Mouse (Mus musculus): Measurements from ENCODE around the gene Adgrb3. TPM values are rescaled to one million over a fixed set of nuclear protein-coding genes. Genes with fewer than 3 reads are reported as not detected.
"Not testable (repeated sequence)": the region's sequence is repeated elsewhere in the genome, so short reads cannot be mapped to it uniquely, and the experiment has no call there.

Adgrb3 gene
- polyA plus RNA-seq, 3 experiments from 2014 or later, result 0.12 to 0.23 (median 0.15) TPM

DNA sequence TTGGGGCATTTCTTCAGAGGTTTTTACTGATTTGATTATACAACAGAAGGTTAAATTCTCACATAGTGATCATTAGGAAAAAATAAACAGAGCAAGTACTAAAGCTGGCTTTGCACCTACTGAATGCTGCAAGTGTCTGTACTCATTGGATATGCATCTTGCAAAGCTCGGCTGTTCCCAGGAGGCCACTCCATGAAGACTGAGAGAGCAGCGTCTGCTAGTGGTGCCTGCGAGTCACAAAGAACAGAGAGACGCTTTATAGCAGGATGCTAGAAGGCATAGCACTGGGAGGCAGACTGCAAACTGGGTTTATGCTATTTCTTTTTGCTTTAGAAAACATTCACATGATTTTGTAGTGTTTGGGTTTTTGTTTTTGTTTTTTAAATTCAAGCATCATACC lies 325.2 kb downstream of the Adgrb3 start:
- ATAC-seq, result no peak

DNA sequence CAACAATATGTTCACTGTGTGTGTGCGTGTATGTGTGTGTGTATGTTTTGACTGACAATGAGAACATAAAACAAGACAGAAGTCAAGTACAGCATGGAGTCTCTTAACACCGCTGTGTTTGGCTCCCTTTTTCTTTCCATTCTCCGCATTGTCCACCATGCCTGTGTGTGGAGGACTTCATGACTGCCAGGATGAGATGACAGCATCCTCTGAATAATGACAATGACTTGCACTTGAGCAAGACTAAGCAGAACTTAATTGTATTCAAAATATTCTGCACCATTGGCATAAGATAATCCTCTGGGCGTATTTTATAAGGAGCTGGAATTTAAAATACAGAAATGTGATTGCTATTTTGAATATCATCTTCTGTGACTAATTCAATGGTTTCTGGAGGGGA lies 326.0 kb downstream of the Adgrb3 start:
- no peak for ATAC-seq

GRCm38 (mm10) chr1:25495202-25495914 lies 334.1 kb downstream of the Adgrb3 start:
- ATAC-seq, result no peak

DNA sequence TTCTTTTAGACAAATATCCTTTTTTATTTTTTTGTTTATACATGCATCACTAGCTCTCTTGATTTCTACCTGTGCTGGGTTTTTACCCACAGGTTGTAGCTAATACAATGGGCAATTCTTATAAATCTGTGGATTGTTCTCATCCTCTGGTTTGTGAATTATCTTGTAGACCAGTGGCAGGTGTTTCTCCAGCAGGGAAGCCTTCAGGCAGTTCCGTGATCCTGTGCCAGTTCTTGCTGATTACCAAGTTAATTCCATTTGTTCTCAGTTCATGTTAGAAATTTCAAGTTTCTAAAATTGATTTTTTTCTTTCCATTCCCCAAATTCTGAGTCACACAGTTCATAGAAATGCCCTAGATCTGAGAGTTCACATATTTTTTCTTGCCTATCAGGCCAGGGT lies 338.0 kb downstream of the Adgrb3 start:
- no peak for ATAC-seq

DNA sequence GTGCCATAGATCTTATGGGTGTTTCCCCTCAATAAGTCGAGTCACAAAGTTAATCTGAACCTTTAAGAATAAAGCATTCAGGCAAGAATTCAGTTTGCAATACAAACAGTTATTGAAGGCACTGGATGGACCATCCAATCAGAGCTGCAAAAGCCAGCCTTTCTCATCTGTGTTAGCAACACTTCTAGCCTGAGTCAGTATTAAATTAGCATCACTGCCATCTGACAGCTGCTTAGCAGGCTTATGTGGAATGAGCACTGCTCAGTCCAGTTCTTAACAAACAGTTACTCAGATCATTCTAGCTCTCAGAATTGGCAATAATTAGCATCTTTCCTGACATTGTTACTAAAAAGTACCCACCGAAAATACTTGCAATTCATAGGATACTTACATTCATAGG lies 339.3 kb downstream of the Adgrb3 start:
- no peak for ATAC-seq

DNA sequence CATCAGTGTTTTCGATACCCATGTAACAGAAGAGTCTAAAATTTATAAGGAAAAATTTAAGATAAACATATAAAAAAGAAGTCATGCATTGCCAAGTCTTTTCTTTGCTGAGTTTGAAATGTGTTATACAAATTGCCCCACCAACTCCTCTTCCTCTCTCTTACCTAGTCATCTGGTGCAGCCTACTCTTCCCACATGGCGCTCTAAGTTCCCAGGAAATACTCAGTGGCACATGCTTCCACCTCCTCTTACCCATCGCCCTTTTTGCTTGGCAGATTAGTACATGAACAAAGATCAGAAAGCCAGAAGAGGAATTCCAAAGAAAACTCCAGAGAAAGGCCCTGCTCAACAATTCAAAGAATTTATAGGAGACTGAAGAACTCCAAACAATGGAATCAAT lies 353.8 kb downstream of the Adgrb3 start:
- no peak for ATAC-seq

DNA sequence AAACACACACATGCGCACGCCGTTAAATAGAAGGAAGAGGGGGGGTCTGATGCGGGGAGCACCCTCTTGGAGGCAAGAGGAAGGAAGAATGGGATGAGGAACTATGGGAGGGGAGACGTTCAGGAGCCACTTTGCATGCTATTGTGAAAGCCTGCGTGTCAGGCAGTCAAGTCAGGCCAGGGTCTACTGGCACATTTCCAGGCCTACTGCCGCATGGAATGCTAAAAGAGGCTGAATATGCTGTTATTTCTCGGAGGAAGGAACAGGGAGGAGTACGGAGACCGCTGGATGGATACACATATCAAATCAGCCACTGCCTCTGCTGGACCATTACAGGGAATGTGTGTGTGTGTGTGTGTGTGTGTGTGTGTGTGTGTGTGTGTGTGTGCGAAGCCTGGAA lies 355.0 kb downstream of the Adgrb3 start:
- ATAC-seq, result no peak

DNA sequence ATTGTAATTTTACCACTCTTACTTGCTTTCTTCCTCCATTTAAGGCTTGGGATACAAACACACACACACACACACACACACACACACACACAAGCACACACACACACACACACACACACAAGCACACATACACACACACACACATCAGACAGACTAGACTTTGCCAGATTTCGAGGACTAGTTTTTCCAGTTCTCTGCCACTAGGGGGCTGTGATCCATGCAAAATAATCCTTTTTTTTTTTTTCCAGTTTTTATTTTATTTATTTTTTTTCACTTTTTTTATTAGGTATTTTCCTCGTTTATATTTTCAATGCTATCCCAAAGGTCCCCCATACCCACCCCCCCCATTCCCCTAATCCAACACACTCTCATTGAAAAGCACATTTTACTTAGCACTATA lies 357.9 kb downstream of the Adgrb3 start:
- not testable (repeated sequence) for ATAC-seq

- no peak for ATAC-seq
These were observed 366.9 kb downstream of the Adgrb3 start for GRCm38 (mm10) chr1:25462612-25463011.

GRCm38 (mm10) chr1:25435506-25435905 lies 394.0 kb downstream of the Adgrb3 start:
- no peak for ATAC-seq

DNA sequence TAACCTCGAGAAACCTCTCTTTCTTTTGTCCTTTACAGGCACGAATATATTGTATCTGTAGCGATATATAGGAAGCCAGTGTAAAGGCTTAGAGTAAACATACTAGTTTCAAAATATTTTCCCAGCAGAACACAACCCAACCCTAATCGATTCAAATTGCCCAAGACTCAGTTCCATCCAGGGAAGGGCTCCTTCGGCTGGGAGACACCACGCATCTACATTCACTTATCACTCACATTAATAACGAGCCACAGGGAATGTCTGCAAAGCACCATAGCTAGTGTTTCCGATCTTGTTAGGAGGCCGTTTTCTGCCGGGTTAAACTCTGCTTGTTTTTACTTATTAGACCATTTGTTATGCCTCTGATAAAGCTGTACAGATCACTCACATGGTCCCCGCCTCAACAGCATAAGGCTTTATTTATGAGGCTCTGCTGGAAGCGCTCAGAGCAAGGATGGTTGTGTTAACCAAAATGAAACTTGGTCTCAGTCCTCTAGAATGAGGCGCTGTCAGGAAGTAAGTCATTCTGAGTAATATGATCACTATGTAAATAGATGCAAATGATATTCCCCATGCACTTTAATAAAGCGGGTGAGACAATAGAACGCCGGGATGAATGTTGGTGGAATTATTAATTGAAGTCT lies 399.2 kb downstream of the Adgrb3 start:
- no peak for ATAC-seq

DNA sequence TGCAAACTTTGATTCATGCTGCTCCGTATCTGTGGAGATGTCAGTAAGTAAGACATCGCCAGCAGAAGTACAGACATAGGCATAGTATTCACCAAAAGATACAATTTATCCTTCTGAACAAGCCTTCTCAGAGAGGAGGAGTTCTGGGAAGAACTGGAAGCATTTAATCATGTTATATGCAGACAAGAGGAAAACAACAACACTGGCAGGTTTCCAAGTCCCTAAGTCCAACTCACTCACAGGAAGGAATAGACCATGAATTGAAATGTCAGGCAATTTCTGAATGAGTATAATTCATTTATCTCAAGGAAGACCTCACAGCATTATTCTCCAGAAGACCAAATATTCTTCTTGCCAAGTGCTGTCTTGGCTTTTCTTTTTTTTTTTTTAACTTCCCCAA lies 408.8 kb downstream of the Adgrb3 start:
- ATAC-seq, result no peak

DNA sequence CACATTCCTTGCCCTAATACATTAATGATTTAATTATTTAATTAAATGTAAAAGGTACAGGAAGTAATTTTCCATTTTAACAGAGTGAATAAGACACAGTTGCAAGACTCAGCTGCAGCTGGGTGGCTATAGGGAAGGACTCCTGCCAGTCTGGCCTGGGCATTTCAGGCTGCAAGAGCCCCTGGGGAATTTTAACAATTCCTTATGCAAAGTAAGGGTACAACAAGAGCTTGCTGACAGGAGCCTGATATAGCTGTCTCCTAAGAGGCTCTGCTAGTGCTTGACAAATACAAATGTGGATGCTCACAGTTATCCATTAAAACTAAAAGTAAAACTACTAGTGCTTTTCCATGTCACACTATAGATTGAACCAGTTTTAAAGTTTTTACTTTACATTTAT lies 410.1 kb downstream of the Adgrb3 start:
- ATAC-seq, result no peak

DNA sequence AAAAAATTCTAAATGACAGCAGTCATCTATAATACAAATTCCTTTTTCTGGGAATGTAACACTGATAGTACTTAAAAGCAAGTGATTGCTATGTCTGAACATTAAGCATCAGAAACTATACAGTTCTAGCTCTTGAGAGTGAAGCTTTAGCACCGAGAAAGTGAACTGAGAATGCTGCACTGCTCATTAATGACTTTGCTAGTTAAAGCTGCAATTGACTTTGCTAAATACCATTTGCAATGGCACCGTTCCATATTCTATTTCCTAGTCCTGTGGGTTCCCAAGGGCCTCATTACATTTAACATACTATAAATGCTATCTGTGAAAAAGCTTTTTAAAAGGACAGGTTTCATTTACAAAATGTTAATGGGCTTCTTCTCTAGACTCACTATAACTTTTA lies 414.4 kb downstream of the Adgrb3 start:
- ATAC-seq, result no peak

DNA sequence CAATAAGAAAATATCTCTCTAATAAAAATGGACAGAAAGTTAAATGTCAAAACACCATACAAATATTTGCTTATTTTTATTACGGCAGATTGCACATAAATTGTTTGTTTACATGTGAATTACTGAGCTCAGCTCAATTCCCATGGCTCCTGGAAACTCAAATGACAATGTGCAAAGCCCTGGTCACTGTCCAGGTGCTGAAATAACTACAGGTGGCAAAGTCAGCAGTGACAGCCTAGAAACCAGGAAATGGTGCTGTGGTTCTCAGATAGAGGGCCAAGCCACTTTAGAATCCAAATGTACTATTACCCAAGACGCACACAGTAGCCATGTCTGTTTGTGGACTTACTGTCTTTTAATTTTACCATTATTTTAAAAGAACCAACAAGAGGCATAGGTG lies 465.3 kb downstream of the Adgrb3 start:
- ATAC-seq, result no peak

DNA sequence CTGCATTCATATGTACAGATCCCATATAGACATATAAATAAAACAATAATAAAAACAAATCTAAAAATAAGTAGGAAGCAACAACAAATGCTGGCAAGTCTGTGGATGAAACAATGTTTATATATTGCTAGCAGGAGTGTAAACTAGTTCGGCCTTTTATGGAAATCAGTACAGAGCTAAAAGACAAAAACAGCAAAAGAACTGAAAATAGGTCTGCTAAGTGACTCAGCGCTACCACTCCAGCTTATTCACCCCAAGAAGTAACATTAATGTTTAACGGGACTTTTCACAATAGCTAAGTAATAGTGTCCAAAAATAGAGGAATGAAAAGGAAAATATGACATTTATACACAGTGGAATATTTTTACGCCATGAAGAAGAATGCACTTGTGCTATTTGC lies 471.0 kb downstream of the Adgrb3 start:
- ATAC-seq, result no peak

DNA sequence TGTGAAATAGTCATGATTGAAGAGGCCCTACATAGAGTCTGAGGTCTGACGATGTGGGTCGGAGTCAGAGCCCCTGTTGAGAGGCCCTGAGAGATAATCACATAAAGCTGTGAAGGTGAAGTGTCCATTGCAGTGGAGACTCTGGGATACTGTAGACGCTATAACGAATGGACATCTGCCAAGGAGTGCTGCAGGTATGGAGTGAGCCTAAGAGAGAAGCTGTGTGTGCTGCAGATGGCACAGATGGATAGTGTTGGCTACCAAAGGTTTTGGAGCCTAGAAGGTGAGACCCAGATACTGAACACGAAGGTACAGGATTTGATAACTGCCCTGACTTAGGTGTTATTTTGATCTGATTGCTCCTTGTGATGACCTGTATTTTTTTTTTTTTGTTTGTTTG lies 474.0 kb downstream of the Adgrb3 start:
- ATAC-seq, result no peak

GRCm38 (mm10) chr1:25344876-25345275 lies 484.6 kb downstream of the Adgrb3 start:
- no peak for ATAC-seq

- no peak for ATAC-seq
These were observed 504.1 kb downstream of the Adgrb3 start for GRCm38 (mm10) chr1:25325406-25325805.

- ATAC-seq, result no peak
These were observed 512.4 kb downstream of the Adgrb3 start for GRCm38 (mm10) chr1:25317142-25317541.

DNA sequence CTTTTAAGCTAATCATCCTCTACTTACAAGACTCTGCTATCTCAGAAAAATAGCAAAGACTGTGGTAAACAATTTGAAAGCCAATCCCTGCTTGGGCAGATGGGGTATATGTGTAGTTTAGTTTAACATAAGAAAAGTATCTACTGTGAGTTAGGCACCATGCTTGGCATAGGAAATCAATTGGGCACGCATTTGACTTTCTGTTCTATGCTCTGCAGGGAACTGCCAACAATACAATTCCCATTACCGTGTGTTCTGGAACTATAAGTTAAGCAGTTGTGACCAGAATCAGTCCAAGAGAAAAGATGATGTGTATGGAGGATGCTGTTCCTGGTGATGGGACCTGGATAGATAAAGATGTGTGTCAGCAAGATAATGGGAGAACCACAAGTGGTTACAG lies 517.2 kb downstream of the Adgrb3 start:
- ATAC-seq, result no peak

- no peak for ATAC-seq
These were observed 519.4 kb downstream of the Adgrb3 start for GRCm38 (mm10) chr1:25310066-25310465.

GRCm38 (mm10) chr1:25281471-25281870 lies 548.0 kb downstream of the Adgrb3 start:
- ATAC-seq, result no peak

DNA sequence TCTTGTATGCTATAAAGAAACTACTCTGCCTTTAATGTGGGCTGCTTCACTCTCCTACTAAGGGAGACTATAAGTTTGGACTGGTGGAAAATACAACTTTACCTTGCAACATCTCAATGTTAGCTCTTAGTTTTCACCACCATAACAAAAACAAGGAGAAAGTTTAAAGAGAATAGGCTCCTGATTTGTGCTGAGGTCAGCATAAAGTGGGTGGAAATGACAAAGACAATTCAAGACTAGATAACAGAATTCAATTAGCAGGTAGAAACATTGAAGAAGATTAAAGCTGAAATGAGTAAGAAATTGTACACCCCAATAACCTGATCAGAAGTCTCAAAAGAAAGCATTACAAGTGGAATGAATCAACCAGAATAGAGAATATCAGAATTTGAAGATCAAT lies 578.9 kb downstream of the Adgrb3 start:
- no peak for ATAC-seq

DNA sequence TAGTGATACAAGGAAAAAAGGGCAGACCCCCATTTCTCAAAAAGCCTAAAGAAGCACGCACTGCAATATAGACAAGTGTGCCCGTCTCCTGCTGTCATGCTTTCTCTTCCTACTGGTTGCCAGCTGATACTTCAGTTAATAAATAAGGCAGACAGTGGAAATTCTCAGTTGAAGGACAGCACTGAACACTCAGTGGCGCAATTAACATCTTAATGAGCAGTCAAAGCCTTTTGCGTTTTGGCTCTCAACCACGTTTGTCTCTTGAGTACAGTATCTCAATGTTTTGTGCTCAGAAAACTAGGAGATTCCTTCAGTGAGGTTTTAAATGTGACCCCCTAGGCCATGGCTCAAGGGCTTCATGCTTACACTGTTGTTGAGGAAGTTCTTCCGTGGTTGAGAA lies 587.1 kb downstream of the Adgrb3 start:
- ATAC-seq, result no peak
